Mouse (Mus musculus) right cerebral cortex, postnatal 14 days (tissue): ENCODE data around the gene Dact2.
A peak's percentile ranks its signal among the peaks of the same experiment; 100 is the strongest.

ENCODE experiments used
- DNase-seq: peaks from one replicate; pipeline ENCODE4 v3.0.0; 2022

Gene Dact2

GRCm38 (mm10) chr17:14207093-14207561, 3.0 kb upstream of the Dact2 start:
- no peak for DNase-seq

GRCm38 (mm10) chr17:14206062-14206461, 2.0 kb upstream of the Dact2 start:
- DNase-seq = peak; percentile 79

- DNase-seq = no peak
Observed at GRCm38 (mm10) chr17:14205236-14205635, 1.1 kb upstream of the Dact2 start.

GRCm38 (mm10) chr17:14203121-14203941, 773 bp downstream of the Dact2 start:
- peak; percentile 55 for DNase-seq

GRCm38 (mm10) chr17:14202291-14203030, 1.6 kb downstream of the Dact2 start:
- DNase-seq = peak; percentile 26

GRCm38 (mm10) chr17:14201281-14201787, 2.8 kb downstream of the Dact2 start:
- peak; percentile 43 for DNase-seq

GRCm38 (mm10) chr17:14200206-14200605, 3.9 kb downstream of the Dact2 start:
- no peak for DNase-seq

- no peak for DNase-seq
Observed at GRCm38 (mm10) chr17:14199621-14200020, 4.5 kb downstream of the Dact2 start.

GRCm38 (mm10) chr17:14192924-14193323, 11.2 kb downstream of the Dact2 start:
- DNase-seq = no peak

GRCm38 (mm10) chr17:14192432-14192831, 11.7 kb downstream of the Dact2 start:
- DNase-seq = no peak

- no peak for DNase-seq
Observed at GRCm38 (mm10) chr17:14188455-14188854, 15.6 kb downstream of the Dact2 start.

- no peak for DNase-seq
Observed at GRCm38 (mm10) chr17:14187096-14187495, 17.0 kb downstream of the Dact2 start.

- no peak for DNase-seq
Observed at GRCm38 (mm10) chr17:14186176-14186575, 17.9 kb downstream of the Dact2 start.

- no peak for DNase-seq
Observed at GRCm38 (mm10) chr17:14184192-14184814, 19.8 kb downstream of the Dact2 start.

GRCm38 (mm10) chr17:14183717-14184116, 20.4 kb downstream of the Dact2 start:
- DNase-seq = no peak

- no peak for DNase-seq
Observed at GRCm38 (mm10) chr17:14182860-14183259, 21.2 kb downstream of the Dact2 start.

GRCm38 (mm10) chr17:14178911-14179310, 25.2 kb downstream of the Dact2 start:
- DNase-seq = no peak

GRCm38 (mm10) chr17:14178475-14178874, 25.6 kb downstream of the Dact2 start:
- no peak for DNase-seq

GRCm38 (mm10) chr17:14178049-14178448, 26.1 kb downstream of the Dact2 start:
- DNase-seq = no peak

GRCm38 (mm10) chr17:14177018-14177417, 27.1 kb downstream of the Dact2 start:
- no peak for DNase-seq

GRCm38 (mm10) chr17:14175704-14176103, 28.4 kb downstream of the Dact2 start:
- DNase-seq = peak; percentile 70

GRCm38 (mm10) chr17:14175019-14175418, 29.1 kb downstream of the Dact2 start:
- no peak for DNase-seq

- DNase-seq = no peak
Observed at GRCm38 (mm10) chr17:14174401-14174800, 29.7 kb downstream of the Dact2 start.
